Mouse (Mus musculus): ENCODE measurements around the gene Slc38a2. TPM values are rescaled to one million over a fixed set of nuclear protein-coding genes. Genes with fewer than 3 reads are reported as not detected.

The Slc38a2 gene
- polyA plus RNA-seq, 1 experiment from 2014 or later = 102 TPM

GRCm38 (mm10) chr15:96736663-96737385, 37.3 kb upstream of the Slc38a2 start:
- H3K4me2 ChIP-seq = no peak overlapping the region
- H3K9me3 ChIP-seq = no peaks in the 10 kb centered on the region
- no peaks in the 10 kb centered on the region for H3K4me1 ChIP-seq (replicated peaks)
- ATAC-seq (ENCODE audit: low FRiP score, low read depth) = no peak
- no peak overlapping the region for H3K9ac ChIP-seq
- WGBS = 92% methylated on average over 15 of the region's 15 CpGs
- no peaks in the 10 kb centered on the region for H3K36me3 ChIP-seq
- no peak overlapping the region for H3K27ac ChIP-seq (replicated peaks)
- no peak overlapping the region for H3K4me3 ChIP-seq
- no peaks in the 10 kb centered on the region for H3K27me3 ChIP-seq

- no peak overlapping the region for H3K9ac ChIP-seq
- no peak overlapping the region for H3K27ac ChIP-seq (replicated peaks)
- H3K4me2 ChIP-seq = no peak overlapping the region
- no peaks in the 10 kb centered on the region for H3K4me1 ChIP-seq (replicated peaks)
- no peaks in the 10 kb centered on the region for H3K27me3 ChIP-seq
- H3K9me3 ChIP-seq = no peaks in the 10 kb centered on the region
- no peaks in the 10 kb centered on the region for H3K36me3 ChIP-seq
- no peak for ATAC-seq (ENCODE audit: low FRiP score, low read depth)
- 78% methylated on average over 15 of the region's 15 CpGs for WGBS
- H3K4me3 ChIP-seq = no peak overlapping the region
These were observed 36.1 kb upstream of the Slc38a2 start for GRCm38 (mm10) chr15:96735562-96736160.

GRCm38 (mm10) chr15:96734423-96734822, 34.9 kb upstream of the Slc38a2 start:
- 57% methylated on average over 7 of the region's 7 CpGs for WGBS
- H3K4me3 ChIP-seq = no peak overlapping the region
- H3K4me1 ChIP-seq (replicated peaks) = no peaks in the 10 kb centered on the region
- H3K9ac ChIP-seq = no peak overlapping the region
- no peak overlapping the region for H3K27ac ChIP-seq (replicated peaks)
- H3K27me3 ChIP-seq = no peaks in the 10 kb centered on the region
- no peaks in the 10 kb centered on the region for H3K9me3 ChIP-seq
- ATAC-seq (ENCODE audit: low FRiP score, low read depth) = no peak
- no peak overlapping the region for H3K4me2 ChIP-seq
- H3K36me3 ChIP-seq = no peaks in the 10 kb centered on the region

DNA sequence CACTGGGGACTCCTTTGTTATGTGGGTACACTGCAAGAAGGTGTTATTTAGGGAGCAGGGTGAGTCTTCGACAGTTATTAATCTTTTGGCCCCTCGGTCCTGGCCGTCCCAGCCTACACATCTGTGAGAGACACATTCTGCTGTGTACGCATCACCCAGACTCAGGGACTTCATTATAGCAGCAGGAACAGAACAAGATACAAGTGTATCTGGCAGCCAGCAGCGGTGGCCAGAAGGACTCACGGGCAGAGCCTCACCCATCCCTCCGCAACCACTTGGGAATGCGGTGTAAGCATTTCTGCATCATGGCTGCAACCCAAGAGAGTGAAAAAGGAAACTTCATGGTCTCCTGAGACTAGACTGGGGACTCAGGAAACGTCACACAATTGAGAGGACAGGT, 30.9 kb upstream of the Slc38a2 start:
- WGBS = 92% methylated on average over 9 of the region's 9 CpGs
- Histone ChIP-seq H3K36me3 (no peaks in the 10 kb centered on the region), H3K9ac (no peak overlapping the region), H3K27ac (replicated peaks) (no peak overlapping the region), H3K4me1 (replicated peaks) (no peaks in the 10 kb centered on the region), H3K9me3 (no peaks in the 10 kb centered on the region), H3K4me2 (no peak overlapping the region), H3K4me3 (no peak overlapping the region), H3K27me3 (no peaks in the 10 kb centered on the region)
- no peak for ATAC-seq (ENCODE audit: low FRiP score, low read depth)

GRCm38 (mm10) chr15:96729785-96730184, 30.3 kb upstream of the Slc38a2 start:
- 88% methylated on average over 9 of the region's 9 CpGs for WGBS
- ATAC-seq (ENCODE audit: low FRiP score, low read depth) = no peak
- Histone ChIP-seq H3K9ac (no peak overlapping the region), H3K4me2 (no peak overlapping the region), H3K36me3 (no peaks in the 10 kb centered on the region), H3K27me3 (no peaks in the 10 kb centered on the region), H3K27ac (replicated peaks) (no peak overlapping the region), H3K9me3 (no peaks in the 10 kb centered on the region), H3K4me3 (no peak overlapping the region), H3K4me1 (replicated peaks) (no peaks in the 10 kb centered on the region)

DNA sequence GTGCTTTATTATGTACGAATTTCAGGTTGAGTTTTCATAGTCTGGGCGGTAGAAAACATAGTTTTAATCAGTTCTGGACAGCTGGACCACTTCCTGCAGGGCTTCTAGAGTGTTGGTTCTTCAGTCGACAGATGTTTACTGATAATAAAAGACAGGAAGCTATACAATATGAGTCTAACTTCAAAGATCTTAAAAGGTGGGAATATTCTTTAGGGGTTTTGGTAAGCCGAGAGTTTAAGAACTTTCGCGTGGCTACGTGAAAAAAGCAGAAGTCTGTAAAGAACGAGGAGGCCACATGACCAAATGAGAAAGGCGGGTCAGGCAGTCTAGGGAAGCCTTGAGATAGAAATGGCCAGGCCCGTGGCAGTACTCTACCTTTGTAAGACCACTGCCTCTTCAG, 29.5 kb upstream of the Slc38a2 start:
- Histone ChIP-seq H3K4me3 (no peak overlapping the region), H3K27me3 (no peaks in the 10 kb centered on the region), H3K4me2 (no peak overlapping the region), H3K4me1 (replicated peaks) (0 out of 2 replicates have a peak, but pooled peaks cover 4% of the 10 kb centered on the region), H3K9ac (no peak overlapping the region), H3K36me3 (no peaks in the 10 kb centered on the region), H3K9me3 (no peaks in the 10 kb centered on the region), H3K27ac (replicated peaks) (0 out of 2 replicates have a peak overlapping the region, but pooled peaks have one; percentile 30)
- 84% methylated on average over 10 of the region's 10 CpGs for WGBS
- no peak for ATAC-seq (ENCODE audit: low FRiP score, low read depth)

DNA sequence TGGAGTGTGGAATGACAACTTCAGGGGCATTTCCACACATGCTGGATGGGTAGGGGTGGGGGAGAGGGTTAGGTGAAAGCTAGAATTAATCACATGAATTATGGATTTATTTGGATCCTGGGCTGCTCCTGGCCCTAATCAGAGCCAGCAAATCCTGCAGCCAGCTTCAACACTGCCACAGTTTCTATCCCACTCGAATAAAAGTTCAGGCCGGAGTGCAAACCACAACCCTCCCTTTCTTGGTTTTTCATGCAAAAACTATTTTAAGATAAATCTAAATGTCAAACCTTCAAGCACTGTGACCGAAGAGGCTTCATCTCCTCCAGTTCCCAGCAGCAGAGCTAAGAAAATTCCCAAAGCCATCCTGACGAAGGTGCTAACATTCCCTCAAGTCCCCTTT, 28.8 kb upstream of the Slc38a2 start:
- Histone ChIP-seq H3K4me2 (no peak overlapping the region), H3K27me3 (no peaks in the 10 kb centered on the region), H3K4me1 (replicated peaks) (0 out of 2 replicates have a peak, but pooled peaks cover 4% of the 10 kb centered on the region), H3K9ac (no peak overlapping the region), H3K36me3 (no peaks in the 10 kb centered on the region), H3K27ac (replicated peaks) (no peak overlapping the region), H3K9me3 (no peaks in the 10 kb centered on the region), H3K4me3 (no peak overlapping the region)
- WGBS = 83% methylated on average over 4 of the region's 4 CpGs
- no peak for ATAC-seq (ENCODE audit: low FRiP score, low read depth)

- H3K4me2 ChIP-seq = no peak overlapping the region
- no peak overlapping the region for H3K9ac ChIP-seq
- no peak for ATAC-seq (ENCODE audit: low FRiP score, low read depth)
- H3K9me3 ChIP-seq = no peaks in the 10 kb centered on the region
- H3K4me1 ChIP-seq (replicated peaks) = 0 out of 2 replicates have a peak, but pooled peaks cover 4% of the 10 kb centered on the region
- H3K27me3 ChIP-seq = no peaks in the 10 kb centered on the region
- H3K27ac ChIP-seq (replicated peaks) = peak overlapping the region; percentile 37; the same call in 1 of the 2 replicates
- no peak overlapping the region for H3K4me3 ChIP-seq
- H3K36me3 ChIP-seq = no peaks in the 10 kb centered on the region
These were observed 25.0 kb upstream of the Slc38a2 start for GRCm38 (mm10) chr15:96724506-96724905.

GRCm38 (mm10) chr15:96722228-96722627, 22.7 kb upstream of the Slc38a2 start:
- Histone ChIP-seq H3K9ac (no peak overlapping the region), H3K4me2 (no peak overlapping the region), H3K27me3 (no peaks in the 10 kb centered on the region), H3K36me3 (no peaks in the 10 kb centered on the region), H3K27ac (replicated peaks) (no peak overlapping the region), H3K9me3 (no peaks in the 10 kb centered on the region), H3K4me1 (replicated peaks) (0 out of 2 replicates have a peak, but pooled peaks cover 4% of the 10 kb centered on the region), H3K4me3 (no peak overlapping the region)
- 72% methylated on average over 7 of the region's 7 CpGs for WGBS
- ATAC-seq (ENCODE audit: low FRiP score, low read depth) = no peak

DNA sequence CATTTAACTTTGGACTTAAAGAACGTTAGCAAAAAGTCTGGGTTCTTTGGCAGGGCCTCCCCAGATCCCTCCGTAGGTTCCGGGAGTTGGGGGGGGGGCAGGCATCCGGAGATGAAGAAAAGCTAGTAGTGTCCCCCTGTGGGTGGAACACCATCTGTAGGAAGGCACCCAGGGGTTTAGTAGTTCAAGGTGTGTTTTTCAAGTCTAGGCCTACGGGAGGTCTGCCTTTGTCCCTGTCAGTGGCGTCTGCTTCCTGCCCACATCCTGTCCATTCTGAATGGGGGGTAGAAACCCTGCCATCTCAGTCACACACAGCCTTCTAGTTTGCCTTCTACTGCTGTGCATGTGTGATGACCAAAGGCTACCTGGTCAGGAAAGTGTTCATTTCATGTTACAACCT, 20.6 kb upstream of the Slc38a2 start:
- Histone ChIP-seq H3K36me3 (no peaks in the 10 kb centered on the region), H3K4me3 (no peak overlapping the region), H3K9ac (no peak overlapping the region), H3K27ac (replicated peaks) (no peak overlapping the region), H3K27me3 (no peaks in the 10 kb centered on the region), H3K9me3 (no peaks in the 10 kb centered on the region), H3K4me2 (no peak overlapping the region), H3K4me1 (replicated peaks) (0 out of 2 replicates have a peak, but pooled peaks cover 4% of the 10 kb centered on the region)
- WGBS = 83% methylated on average over 6 of the region's 6 CpGs
- no peak for ATAC-seq (ENCODE audit: low FRiP score, low read depth)

- no peaks in the 10 kb centered on the region for H3K4me1 ChIP-seq (replicated peaks)
- no peak overlapping the region for H3K4me2 ChIP-seq
- no peaks in the 10 kb centered on the region for H3K27me3 ChIP-seq
- H3K4me3 ChIP-seq = no peak overlapping the region
- H3K36me3 ChIP-seq = no peaks in the 10 kb centered on the region
- H3K9me3 ChIP-seq = no peaks in the 10 kb centered on the region
- no peak overlapping the region for H3K9ac ChIP-seq
- ATAC-seq (ENCODE audit: low FRiP score, low read depth) = no peak
- 82% methylated on average over 7 of the region's 7 CpGs for WGBS
- no peak overlapping the region for H3K27ac ChIP-seq (replicated peaks)
These were observed 18.9 kb upstream of the Slc38a2 start for GRCm38 (mm10) chr15:96718466-96718865.

DNA sequence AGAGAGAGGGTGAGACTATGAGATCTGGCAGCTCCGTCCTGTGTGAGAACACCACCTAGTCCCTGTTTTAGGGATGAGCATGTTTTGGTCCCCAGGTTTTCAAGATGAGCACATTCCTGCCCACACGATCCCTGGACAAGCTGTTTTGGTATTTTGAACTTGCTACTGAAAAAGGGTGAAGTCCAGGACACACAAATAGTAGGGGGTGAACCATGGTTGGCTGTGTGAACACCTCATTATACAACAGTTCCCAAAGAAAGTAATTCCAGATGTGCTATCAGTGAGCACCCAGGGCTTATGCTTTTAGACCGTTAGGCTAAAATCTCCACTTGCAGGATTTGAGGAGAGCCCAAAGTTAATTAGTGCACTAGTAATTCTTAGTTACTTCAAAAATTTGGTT, 17.7 kb upstream of the Slc38a2 start:
- no peak overlapping the region for H3K9ac ChIP-seq
- no peaks in the 10 kb centered on the region for H3K27me3 ChIP-seq
- no peak overlapping the region for H3K27ac ChIP-seq (replicated peaks)
- H3K4me2 ChIP-seq = no peak overlapping the region
- H3K9me3 ChIP-seq = no peaks in the 10 kb centered on the region
- 79% methylated on average over 3 of the region's 3 CpGs for WGBS
- H3K36me3 ChIP-seq = no peaks in the 10 kb centered on the region
- ATAC-seq (ENCODE audit: low FRiP score, low read depth) = no peak
- H3K4me1 ChIP-seq (replicated peaks) = no peaks in the 10 kb centered on the region
- H3K4me3 ChIP-seq = no peak overlapping the region

Data from hindbrain, embryonic 15.5 days (tissue).